Mouse (Mus musculus) urinary bladder, postnatal 25 days (tissue): Measurements from ENCODE around the gene Pex1.
A peak's percentile ranks its signal among the peaks of the same experiment; 100 is the strongest.
"Not testable (repeated sequence)": the region's sequence is repeated elsewhere in the genome, so short reads cannot be mapped to it uniquely, and the experiment has no call there.

Experiments
- DNase-seq: peaks from one replicate; pipeline ENCODE4 v3.0.0; 2022; ENCODE audit warnings: low spot score

Pex1 gene

DNA sequence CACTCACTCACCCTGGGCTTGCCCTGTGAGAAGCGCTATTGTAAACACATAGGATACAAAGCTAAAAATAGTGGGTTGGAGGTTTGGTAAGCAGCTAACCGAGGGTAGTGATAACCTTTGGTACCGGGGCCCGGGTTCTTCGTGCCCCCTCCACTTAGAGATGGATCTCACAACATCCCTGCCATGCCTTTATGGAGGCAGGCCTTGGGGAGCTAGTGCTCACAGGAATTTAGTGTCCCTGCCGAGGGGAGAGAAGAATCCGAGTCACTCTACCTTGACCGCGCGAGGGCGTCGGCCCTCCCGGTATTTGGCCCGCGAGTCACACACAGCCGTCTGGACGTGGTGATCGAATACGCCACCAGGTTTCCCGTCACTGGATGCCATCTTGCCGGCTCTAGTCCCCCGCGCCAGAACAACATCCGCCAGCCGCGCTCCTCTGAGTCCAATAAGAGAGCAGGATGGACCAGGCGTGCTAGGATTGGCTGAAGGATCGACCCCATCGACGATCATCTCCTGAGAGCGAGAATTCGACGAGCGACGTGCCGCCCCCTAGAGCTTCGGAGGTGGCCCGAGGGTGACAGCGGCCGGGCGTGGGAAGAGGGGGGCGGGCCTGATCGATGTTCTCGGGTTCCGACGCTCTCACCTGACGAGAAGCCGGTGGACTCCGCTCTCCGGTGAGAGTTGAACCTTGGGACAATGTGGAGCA, at the start of gene Pex1:
TSS of gene Pex1 (plus strand) at position 374 of the 706 bp plus-strand sequence.
- DNase-seq: peak; percentile 90

DNA sequence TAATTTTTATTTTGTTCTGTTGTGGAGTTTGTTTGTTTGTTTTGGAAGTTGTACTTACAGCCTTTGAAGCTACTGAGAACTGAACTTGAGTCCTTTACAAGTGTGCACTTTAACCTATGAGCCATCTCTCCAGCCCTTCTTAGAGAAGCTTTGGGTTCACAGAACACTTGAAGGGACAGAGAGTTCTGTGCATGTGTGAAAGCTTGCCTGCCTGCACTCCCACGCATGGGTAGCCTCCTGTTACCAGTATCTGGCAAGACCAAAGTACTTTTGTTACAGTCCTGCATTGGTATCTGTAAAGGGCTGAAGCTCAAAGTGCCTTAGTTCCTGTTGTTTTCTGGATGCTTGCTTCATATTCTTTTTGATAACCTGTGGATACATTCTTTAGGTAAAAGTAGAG, 49.6 kb upstream of the Pex1 start:
- DNase-seq: no peak

GRCm38 (mm10) chr5:3551481-3551880, 44.4 kb upstream of the Pex1 start:
- no peak for DNase-seq

DNA sequence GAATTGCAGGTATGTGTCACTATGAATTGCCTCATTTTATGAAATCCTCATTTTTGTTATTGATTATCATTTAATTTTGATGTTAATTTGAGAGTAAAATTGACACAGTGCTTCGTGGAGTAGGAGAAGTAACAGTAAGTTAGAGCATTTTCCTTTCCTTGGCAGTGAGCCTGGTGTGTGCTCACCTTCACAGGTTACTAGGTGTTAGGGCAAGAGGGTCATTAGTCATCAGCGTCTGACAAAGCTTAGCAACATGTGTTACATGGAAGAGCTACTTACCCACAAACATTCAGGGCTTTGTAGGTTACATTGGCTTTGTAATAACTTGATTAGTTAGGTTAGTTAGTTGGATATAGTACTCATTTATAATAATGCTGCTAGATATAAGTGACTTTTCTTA, 41.7 kb upstream of the Pex1 start:
- no peak for DNase-seq

DNA sequence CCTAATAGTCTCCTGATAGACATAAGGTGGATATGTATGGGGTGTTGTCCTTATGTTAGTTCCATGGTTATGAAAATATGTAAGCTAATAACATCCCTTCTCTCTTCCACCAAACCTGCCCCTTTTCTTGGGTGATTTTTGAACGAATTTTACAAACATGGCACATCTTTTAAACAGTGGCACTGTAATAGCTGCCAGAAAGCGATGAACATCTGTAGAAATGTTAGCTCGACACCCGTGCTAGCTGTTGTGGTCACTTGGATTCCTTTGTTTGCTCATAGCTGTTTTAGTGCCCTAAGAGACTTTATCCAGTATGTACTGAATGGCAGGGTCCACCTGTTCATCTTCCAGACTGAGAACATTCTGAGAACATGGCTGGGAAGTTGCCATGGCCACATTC, 24.6 kb upstream of the Pex1 start, which contains the start of gene 1700109H08Rik:
TSS of gene 1700109H08Rik (plus strand) at position 301 of the 400 bp plus-strand sequence.
- DNase-seq: no peak

DNA sequence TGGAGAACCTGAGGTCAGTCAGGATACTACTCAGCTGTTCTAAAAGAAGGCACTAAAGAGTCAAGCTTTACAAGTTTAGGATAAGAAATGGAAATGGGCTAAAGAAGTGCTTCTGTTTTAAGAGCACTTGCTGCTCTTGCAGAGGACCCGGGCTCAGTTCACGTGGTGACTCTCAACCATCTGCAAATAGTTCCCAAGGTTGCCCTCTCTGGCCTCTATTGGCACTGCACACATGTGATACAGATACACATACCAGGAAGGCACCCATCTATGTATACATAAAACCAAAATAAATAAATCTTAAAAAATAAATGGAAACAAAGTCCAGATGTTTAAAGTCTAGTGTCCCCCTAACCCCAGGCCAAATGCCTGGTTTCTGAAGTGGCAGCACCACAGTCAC, 21.0 kb upstream of the Pex1 start:
- no peak for DNase-seq

- no peak for DNase-seq
Measured at GRCm38 (mm10) chr5:3577939-3578338, 17.9 kb upstream of the Pex1 start.

DNA sequence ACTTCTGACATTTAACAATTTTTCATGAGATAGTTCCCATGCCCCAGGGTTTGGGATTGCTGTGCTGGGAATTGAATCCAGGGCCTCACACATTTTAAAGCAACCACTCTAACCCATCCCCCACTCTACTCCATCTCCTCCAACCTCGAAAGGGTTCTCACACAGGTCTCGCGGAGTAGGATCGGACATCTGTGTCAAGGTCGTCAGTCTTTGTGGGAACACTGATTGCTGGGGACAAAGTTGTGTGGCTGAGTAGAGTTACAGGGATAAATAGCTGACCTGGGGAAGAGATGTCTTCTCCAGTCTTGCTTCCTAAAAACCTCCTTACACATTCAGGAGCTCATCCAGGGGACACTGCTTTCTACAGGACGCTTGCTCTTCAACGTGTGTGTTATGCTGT, 16.8 kb upstream of the Pex1 start:
- no peak for DNase-seq

GRCm38 (mm10) chr5:3596399-3596766, 517 bp downstream of the Pex1 start, which contains the start of gene Rbm48:
Gene Rbm48 (minus strand): TSS chr5:3596585.
- peak; percentile 68 for DNase-seq

GRCm38 (mm10) chr5:3597171-3597570, 1.3 kb downstream of the Pex1 start:
- DNase-seq: no peak

DNA sequence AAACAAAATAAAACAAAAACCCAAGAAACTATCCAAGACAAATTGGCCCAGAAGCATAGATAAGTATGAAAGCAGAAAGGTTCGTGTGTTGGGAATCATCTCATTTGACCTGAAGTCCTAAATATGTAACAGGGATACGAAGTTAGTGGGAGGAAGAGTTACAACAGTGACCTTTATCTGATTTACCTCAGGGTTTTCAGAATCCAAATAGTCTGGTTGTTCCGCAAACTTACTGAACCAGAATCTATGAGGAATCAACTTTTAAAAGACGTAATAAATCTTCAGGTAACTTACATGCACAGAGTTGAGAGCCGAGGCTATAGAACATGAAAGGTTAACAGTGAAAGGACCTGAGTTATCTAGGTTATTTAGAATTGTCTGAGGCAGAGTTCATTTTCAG, 2.9 kb downstream of the Pex1 start:
- DNase-seq: no peak

DNA sequence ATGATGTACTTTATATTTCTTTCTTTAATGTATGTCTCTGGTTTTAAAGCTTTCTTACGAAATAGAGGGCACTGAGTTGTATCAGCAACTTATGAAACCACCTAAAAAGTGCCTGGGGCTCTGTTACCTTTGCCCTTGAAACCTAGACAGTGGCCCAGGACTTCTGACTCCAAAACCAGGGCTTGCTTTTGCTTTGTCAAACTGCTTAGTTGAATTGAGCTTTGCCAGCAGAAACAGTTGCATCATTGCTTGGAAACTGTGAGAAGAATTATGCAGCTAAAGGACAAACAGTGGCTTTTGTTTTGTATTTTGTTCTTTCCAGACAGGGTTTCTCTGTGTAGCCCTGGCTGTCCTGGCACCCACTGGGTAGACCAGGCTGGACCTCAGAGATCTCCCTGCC, 4.4 kb downstream of the Pex1 start:
- DNase-seq: no peak

GRCm38 (mm10) chr5:3600790-3601189, 4.9 kb downstream of the Pex1 start:
- no peak for DNase-seq

DNA sequence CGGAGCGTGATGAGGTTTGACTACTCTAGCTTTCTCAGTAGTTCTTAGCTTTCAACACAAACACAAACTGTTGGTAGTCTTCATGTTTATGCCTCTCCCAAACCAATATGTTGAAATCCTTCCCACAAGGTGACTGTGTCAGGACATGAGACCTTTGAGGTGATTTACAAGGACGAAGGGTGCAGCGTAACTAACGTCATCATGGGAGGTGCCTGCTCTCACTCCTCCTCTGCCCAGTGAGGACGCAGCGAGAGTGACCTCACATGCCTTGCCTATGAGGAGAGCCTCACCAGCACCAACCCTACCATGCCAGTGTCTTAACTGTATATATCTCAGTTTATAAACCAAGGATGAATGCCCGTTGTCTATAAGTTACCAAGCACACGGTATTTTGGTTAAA, 11.2 kb downstream of the Pex1 start:
- DNase-seq: no peak

DNA sequence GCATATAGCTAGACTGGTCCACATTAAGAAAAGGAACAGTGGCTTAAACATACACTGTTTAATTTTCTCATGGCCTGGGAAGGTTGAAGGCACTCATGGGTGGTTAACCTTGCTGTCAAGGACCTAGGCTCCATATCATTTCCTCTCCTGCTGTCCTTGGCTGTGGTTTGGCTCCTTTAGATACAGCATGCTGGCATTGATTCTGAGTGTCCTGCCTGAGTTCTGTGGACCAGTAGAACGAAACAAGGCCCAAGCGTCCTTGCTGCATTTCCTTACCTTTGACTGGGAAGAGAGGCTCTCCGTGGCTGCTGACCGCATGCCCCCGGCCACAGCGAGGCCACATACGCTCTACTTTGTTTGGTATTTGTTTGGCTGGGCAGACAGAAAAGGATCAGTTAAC, 13.4 kb downstream of the Pex1 start:
- DNase-seq: no peak

GRCm38 (mm10) chr5:3611835-3612234, 16.0 kb downstream of the Pex1 start:
- DNase-seq: not testable (repeated sequence)

DNA sequence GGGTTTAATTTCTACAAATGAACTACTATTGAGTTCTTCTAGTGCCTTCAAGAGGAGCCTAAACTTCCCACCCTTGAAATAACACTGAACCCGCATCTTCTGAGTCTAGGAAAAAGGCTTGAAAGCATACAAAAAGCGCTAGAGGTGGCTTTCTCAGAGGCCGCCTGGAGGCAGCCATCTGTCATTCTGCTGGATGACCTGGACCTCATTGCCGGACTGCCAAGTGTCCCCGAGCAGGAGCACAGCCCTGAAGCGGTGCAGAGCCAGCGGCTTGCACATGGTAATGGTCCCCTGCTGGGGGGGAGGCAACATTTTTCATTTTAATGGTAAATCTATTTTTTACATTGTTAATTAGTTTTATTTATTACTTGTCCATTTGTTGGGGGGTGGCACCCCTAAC, 24.6 kb downstream of the Pex1 start:
- no peak for DNase-seq

DNA sequence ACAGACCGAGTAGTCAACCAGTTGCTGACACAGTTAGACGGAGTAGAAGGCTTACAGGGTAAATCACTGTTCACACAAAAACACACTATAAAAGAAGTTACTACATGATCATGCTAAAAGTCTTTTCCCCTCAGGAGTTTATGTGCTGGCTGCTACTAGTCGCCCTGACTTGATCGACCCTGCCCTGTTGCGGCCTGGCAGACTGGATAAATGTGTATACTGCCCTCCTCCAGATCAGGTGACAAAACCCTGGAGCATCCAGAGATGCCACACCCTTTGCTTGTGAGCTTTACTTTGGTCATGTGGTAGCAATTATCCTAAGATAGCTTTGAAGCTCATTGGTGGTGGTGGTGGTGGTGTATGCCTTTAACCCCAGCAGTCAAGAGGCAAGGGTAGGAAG, 34.2 kb downstream of the Pex1 start:
- no peak for DNase-seq

DNA sequence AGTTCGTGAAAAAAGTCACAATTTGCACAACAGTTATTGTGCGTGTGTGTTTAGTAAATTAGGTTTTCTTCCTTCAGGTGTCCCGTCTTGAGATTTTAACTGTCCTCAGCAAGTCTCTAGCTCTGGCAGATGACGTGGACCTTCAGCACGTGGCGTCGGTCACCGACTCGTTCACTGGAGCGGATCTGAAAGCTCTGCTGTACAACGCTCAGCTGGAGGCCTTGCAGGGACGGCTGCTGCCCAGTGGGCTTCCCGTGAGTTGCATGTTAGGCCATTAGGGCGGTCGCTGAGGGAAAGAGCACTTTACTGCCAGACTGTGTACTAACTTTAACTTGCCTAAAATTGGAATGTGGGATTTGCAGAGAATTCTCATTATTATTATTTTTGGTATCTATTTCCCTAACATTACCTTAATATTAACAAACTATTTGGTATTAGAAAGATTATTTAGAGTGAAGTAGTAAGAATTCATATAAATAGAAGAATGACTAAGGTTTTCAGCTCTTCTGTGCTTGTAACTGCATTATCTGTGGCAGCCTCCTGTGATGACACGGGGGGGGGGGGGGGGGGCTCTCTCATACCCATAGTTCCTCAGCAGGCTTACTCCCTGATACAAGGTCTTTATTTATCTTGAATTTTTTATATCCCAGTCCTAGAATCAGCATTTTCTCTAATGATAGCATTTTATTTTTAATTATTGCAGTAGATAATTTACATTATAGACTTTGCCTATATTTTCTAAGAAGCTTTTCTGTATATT, 35.8 kb downstream of the Pex1 start:
- no peak for DNase-seq

DNA sequence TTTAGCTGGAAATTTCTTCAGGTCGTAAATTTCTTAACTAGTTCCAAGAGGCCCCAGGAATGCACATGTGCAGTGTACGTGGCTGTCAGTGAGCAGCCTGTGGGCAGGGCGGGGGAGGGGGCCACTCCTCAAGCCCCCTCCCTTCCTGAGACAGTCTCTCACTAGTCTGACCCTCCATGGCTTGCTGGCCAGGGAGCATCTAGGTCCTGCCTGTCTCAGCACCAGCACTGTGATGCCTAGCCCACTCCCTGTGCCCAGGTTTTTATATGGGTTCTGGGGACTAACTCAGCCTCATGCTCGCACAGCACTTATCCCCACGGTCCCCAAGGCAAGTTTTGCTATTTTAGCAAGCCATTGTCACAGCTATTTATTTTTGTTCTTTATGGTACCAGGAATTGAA, 36.4 kb downstream of the Pex1 start:
- DNase-seq: no peak

DNA sequence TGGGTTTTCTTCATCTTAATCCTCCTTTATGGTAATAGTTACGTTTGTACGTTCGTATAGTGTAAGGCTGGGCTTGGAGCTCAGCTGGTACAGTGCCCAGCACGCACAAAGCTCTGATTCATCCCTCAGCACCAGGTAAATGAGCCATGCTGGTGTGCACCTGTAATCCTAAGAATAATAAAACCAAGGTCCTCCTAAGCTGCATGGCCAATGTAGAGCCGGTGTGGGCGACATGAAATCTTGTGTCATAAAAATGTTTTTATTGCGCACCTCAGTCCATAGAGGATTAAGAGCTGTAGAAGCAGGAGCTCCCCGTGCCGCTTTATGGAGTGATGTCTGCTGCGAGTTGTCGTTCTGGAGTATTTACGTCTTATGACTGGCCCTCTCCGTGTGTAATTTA, 37.4 kb downstream of the Pex1 start:
- DNase-seq: no peak

DNA sequence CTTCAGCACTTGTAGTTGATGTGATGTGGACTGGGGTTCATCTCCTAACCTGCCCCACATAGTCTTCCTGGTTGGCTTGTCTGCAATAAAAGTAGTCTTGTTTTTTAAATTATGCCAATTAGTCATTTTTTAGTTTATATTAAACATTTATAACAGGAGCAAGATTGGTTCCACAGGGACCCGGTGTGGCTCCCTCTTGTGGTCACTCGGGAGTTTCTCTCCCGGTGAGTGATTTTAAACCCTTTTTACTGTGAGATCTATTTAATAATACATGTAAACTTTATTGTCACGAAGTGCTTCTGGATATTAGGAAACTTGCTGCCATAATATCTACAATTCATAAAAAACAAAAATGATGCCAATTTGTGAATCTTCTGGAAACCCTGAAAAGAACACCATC, 38.1 kb downstream of the Pex1 start:
- DNase-seq: no peak

DNA sequence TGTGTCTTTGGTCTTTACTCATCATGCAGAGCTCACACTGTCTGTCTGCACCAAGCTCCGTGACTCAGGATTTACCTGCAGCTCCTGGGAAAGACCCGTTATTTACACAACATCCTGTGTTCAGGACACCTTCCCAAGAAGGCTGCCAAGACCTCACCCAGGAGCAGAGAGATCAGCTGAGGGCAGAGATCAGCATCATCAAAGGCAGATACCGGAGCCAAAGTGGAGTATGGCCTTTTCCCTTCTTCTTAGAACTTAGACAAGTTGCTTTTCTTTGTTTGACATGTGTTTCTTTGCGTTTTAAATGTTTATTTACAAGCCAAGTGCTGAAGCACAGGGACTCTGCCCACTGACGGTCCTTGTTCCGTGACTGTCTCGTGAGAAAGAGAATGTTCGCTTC, 39.4 kb downstream of the Pex1 start:
- DNase-seq: no peak

GRCm38 (mm10) chr5:3644621-3645020, 48.8 kb downstream of the Pex1 start:
- DNase-seq: no peak
